Mouse (Mus musculus) adipocyte (in vitro differentiated cells): ENCODE data around the gene Kcnj9.

ENCODE experiments used
- DNase-seq: peaks from one replicate; pipeline ENCODE4 v3.0.0-alpha.2; 2016; ENCODE audit warnings: low spot score

The Kcnj9 gene

DNA sequence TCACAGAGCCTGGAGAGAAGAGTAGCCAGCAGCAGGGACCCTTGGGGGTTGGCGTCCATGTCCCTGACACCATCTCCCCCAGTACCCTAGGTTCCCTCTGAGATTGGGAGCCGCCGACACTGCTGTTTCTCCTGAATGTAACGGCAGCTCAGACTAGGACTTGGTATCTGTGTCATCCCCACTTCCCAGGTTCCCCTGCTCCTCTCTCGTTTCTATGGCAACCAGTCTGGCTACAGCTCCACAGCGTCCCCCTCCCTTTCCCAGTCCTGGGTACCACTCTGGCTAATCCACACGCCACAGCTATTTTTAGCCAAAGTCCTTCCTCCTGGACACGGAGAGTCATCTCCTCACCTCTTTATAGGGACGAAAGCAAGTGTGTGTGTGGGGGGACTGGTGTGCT, at the start of gene Kcnj9:
Kcnj9 (minus strand) TSS at position 188 of the 400 bp plus-strand sequence.
- DNase-seq = no peak

GRCm38 (mm10) chr1:172376758-172377458, 47.8 kb upstream of the Kcnj9 start:
- peak; percentile 37 for DNase-seq

DNA sequence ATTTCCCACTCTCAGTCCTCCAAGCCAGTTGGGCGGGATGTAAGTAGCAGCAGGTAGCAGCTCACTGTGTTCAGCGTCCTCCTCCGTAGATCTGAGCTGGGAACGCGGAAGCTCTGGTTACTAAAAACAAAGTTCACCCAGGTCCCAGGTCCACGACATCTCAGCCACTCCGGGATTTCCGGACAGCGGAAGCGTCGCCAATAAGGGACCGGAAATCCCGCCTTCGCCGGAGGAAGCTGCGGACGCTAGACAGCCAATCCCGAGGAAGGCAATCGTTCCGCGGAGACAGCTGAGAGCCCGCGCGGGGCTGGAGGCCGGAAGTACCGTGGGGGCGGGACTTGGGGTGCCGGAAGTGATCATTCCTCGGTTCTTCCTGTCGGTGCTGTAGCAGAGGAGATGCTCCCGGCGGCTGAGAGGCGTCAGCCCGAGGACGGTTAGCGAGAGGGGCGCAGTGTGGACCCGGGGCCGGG, 47.1 kb upstream of the Kcnj9 start, which contains the start of gene Pigm:
Pigm (plus strand) TSS at position 349 of the 470 bp plus-strand sequence.
- peak; percentile 99 for DNase-seq

GRCm38 (mm10) chr1:172368768-172369418, 39.8 kb upstream of the Kcnj9 start:
- no peak for DNase-seq

DNA sequence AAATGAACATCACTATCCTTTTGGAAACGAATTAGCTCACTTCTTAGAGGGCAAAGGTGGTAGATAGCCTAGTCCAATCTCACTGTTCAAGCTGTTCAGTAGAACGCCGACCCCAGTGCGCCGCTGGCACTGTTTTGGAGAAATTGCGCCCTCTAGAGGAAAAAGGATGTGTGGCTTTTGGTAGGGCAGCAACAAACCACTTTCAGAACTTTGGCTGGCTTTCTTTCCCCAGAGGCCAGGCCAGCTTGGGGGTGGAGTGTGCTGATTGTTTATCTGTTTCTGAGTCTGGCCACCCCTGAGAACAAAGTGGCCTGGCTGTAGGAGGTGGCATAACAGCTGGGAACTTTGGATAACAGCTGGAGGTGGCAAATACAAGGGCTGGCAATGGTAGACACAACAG, 35.6 kb upstream of the Kcnj9 start:
- DNase-seq = peak; percentile 72

DNA sequence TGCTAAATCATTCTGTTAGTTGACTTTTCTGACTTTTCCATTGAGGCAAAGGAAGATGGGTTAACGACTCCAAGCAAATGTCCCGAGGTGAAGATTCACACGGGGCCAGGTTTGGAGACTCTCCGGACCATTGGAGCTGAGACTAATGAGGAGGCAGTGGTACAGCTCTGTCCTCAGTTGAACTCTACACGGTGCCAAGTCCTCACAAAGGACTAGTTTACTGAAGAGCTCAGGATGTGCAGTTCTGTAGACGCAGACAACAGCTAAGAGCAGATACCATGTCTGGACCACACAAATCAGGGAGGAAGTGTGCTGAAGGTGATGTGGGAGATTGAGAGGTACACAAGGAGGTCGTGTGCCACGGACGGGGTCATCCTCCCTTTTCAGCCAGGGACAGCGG, 29.2 kb upstream of the Kcnj9 start:
- DNase-seq = no peak

DNA sequence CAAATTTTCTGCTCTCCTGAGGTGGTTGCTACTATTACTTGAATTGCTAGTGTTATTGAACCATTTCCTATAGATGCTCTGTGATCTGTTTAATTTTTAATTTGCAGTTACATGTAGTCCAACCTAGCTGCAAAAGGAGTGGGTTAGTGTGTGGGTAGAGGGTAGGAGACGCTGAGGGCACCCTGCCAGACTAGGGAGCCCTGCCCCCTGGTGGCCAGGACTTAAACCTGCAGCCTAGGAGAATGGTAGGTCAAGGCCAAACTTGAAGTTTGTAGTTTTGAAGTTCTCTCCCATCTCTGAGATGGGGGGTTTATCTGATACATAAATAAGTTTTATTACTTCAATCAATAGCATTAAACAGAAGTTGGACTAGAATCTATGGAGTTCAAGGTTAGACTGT, 28.4 kb upstream of the Kcnj9 start:
- peak; percentile 44 for DNase-seq

GRCm38 (mm10) chr1:172355336-172355735, 26.2 kb upstream of the Kcnj9 start:
- DNase-seq = no peak

GRCm38 (mm10) chr1:172352453-172352852, 23.3 kb upstream of the Kcnj9 start:
- DNase-seq = no peak

GRCm38 (mm10) chr1:172352001-172352400, 22.9 kb upstream of the Kcnj9 start:
- DNase-seq = no peak

GRCm38 (mm10) chr1:172349916-172350812, 21.0 kb upstream of the Kcnj9 start:
- no peak for DNase-seq

DNA sequence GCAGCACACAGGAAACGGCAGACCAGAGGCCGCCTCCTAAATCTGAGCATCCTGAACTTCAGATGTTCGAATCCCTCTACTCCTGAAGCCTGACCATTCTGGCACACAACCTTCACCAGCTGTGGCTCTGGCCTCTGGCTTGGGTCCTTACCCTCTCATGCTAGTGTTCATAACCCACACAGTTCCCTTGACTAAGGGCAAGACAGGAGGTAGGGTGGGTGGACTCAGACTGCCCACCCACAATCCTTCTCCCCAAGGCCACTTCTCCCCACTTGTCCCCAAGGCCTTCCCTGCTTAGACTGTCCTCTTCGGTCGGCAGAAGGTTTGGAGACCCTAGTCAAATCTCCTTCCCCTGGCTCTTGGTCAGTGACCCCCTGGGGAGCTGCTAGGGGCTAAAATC, 20.4 kb upstream of the Kcnj9 start:
- DNase-seq = no peak

DNA sequence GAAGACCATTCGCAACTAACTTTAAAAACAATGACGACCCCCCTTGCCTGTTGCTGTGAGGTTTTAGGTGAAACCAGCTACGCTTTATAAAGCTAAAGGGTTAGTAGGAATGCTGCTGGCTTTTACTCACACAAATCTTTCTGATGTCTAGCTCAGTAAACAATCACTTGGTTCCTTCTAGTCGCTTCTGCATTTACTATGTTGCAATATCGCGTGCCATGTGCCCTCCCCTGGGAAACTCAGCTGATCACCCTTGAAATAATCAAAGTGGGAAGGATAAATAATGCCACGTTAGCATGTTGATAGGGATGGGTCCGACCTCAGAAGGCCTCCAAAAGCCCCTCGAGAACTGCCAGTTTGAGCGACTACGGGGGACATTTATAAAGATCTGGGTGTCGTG, 18.3 kb upstream of the Kcnj9 start:
- no peak for DNase-seq

DNA sequence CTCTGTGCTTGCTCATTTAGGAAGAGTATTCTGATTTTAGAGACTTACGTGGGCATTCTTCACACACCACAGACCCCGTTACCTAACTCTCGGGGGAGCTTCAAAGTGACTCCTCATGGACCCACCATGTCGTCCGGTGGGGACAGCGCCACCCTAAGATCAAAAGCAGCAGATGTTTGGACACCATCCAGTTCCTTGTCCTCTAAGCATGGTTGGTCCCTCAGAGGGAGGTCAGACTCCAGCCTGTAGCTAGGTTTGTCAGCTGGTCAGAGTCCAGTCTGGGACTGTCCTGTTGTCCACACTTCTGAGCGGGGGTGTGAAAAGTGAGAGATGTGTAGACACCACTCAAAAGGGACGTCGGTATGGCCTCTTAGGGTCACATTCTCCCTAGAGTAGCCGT, 17.6 kb upstream of the Kcnj9 start:
- DNase-seq = no peak

DNA sequence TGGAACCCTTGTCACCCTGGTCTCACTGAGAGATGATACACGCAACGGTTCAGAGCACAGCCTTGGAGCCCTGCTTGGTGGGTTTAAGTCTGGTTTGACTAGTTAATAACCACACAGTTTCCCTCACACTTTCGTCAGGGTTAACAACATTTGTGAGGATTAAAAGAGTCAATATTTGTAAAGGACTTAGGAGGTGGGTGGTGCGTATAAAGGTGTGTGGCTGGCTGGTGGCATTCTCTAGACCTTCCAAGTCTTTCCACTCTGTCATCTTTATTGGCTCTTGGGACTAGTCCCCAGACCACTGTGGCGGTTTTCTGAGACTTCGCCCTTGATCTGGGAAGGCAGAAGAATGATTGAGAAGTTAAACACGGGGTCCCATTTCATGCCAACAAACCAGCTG, 15.7 kb upstream of the Kcnj9 start:
- DNase-seq = no peak

- DNase-seq = no peak
Measured at GRCm38 (mm10) chr1:172343914-172344313, 14.8 kb upstream of the Kcnj9 start.

- DNase-seq = no peak
Measured at GRCm38 (mm10) chr1:172342729-172343128, 13.6 kb upstream of the Kcnj9 start.

GRCm38 (mm10) chr1:172341386-172341785, 12.3 kb upstream of the Kcnj9 start:
- no peak for DNase-seq

GRCm38 (mm10) chr1:172340729-172341321, 11.7 kb upstream of the Kcnj9 start, which contains the start of gene Kcnj10:
TSS of gene Kcnj10 (plus strand) at chr1:172341210.
- DNase-seq = no peak

DNA sequence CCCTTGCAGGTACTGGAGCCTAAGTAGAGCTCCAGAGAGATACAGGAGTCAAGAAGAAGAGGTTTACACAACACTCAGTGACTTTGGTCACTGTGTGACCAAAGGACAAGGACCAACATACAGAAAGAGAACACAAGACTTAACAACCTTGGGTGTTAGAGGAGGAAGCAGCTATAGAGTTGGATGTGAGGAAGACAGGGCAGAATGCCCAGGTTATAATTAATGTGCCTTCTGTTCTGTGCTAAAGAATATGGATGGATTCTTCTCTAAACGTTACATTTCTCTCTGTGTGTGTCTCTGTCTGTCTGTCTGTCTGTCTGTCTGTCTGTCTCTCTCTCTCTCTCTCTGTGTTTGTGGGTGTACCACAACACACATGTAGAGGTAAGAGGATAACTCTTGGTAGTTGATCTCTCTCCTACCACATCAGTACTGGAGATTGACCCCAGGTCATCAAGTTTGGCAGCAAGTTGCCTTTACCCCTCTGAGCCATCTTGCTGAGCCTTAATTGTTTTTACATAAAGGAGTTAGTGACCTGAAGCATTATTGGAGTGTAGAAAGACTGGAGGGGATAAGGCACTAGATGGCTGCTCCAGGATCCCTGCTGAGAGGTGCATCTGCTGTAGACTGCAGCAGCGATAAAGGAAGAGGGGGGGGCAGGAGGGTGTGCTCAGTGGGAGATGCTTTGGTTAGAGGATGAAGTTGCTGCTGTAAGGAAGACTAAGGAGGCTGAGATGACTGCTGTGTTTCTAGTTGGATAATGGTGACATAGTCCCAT, 8.5 kb upstream of the Kcnj9 start:
- no peak for DNase-seq

- no peak for DNase-seq
Measured at GRCm38 (mm10) chr1:172335804-172336203, 6.7 kb upstream of the Kcnj9 start.
